Mouse (Mus musculus): ENCODE measurements at regions not wholly inside any gene's neighbourhood (a gene's known extent, or its start where the extent isn't known, plus 50 kb on each side); places are given as distances from the start of the nearest gene placed in this dataset.

GRCm38 (mm10) chr11:7010858-7011257, 52.4 kb upstream of the Adcy1 start:
- no peaks in the 10 kb centered on the region for H3K4me1 ChIP-seq (ENCODE audit: control insufficient read depth, insufficient read depth, low read length)

GRCm38 (mm10) chr11:6999329-6999728, 64.0 kb upstream of the Adcy1 start:
- TF ChIP-seq EP300 (IDR thresholded peaks at IDR 0.05; ENCODE audit: insufficient read depth, low read depth, low read length) (no peak), POLR2A (IDR thresholded peaks at IDR 0.05; ENCODE audit: insufficient read depth, low read length) (no peak), CTCF (IDR thresholded peaks at IDR 0.05; ENCODE audit: low read depth, low read length) (no peak)
- no peaks in the 10 kb centered on the region for H3K36me3 ChIP-seq (ENCODE audit: control insufficient read depth, insufficient read depth, low read length, poor library complexity, severe bottlenecking)

More at GRCm38 (mm10) chr11:7010858-7011257, 52.4 kb upstream of the Adcy1 start:
- peaks cover 8% of the 10 kb centered on the region; the same call in 1 of the 2 replicates for H3K9me3 ChIP-seq (replicated peaks; ENCODE audit: control insufficient read depth, insufficient read depth, low read length, poor library complexity, severe bottlenecking)
- H3K27ac ChIP-seq (ENCODE audit: insufficient read depth, low read length) = no peak overlapping the region
- H3K36me3 ChIP-seq (ENCODE audit: control insufficient read depth, insufficient read depth, low read length, poor library complexity, severe bottlenecking) = no peaks in the 10 kb centered on the region
- TF ChIP-seq CTCF (IDR thresholded peaks at IDR 0.05; ENCODE audit: low read depth, low read length) (no peak), EP300 (IDR thresholded peaks at IDR 0.05; ENCODE audit: insufficient read depth, low read depth, low read length) (no peak), POLR2A (IDR thresholded peaks at IDR 0.05; ENCODE audit: insufficient read depth, low read length) (no peak)
- no peak overlapping the region for H3K9ac ChIP-seq (ENCODE audit: low read depth, poor library complexity, severe bottlenecking)
- no peaks in the 10 kb centered on the region for H3K27me3 ChIP-seq (ENCODE audit: control insufficient read depth, insufficient read depth, low read length, poor library complexity, severe bottlenecking)
- no peak overlapping the region for H3K4me3 ChIP-seq (ENCODE audit: low read depth, low read length)

GRCm38 (mm10) chr11:6998810-6999209, 64.5 kb upstream of the Adcy1 start:
- Histone ChIP-seq H3K9me3 (replicated peaks; ENCODE audit: control insufficient read depth, insufficient read depth, low read length, poor library complexity, severe bottlenecking) (no peaks in the 10 kb centered on the region), H3K27ac (ENCODE audit: insufficient read depth, low read length) (no peak overlapping the region), H3K9ac (ENCODE audit: low read depth, poor library complexity, severe bottlenecking) (no peak overlapping the region), H3K4me3 (ENCODE audit: low read depth, low read length) (no peak overlapping the region), H3K4me1 (ENCODE audit: control insufficient read depth, insufficient read depth, low read length) (no peaks in the 10 kb centered on the region), H3K36me3 (ENCODE audit: control insufficient read depth, insufficient read depth, low read length, poor library complexity, severe bottlenecking) (no peaks in the 10 kb centered on the region), H3K27me3 (ENCODE audit: control insufficient read depth, insufficient read depth, low read length, poor library complexity, severe bottlenecking) (no peaks in the 10 kb centered on the region)
- TF ChIP-seq POLR2A (IDR thresholded peaks at IDR 0.05; ENCODE audit: insufficient read depth, low read length) (no peak), EP300 (IDR thresholded peaks at IDR 0.05; ENCODE audit: insufficient read depth, low read depth, low read length) (no peak), CTCF (IDR thresholded peaks at IDR 0.05; ENCODE audit: low read depth, low read length) (no peak)

More at GRCm38 (mm10) chr11:6999329-6999728, 64.0 kb upstream of the Adcy1 start:
- Histone ChIP-seq H3K4me1 (ENCODE audit: control insufficient read depth, insufficient read depth, low read length) (no peaks in the 10 kb centered on the region), H3K9me3 (replicated peaks; ENCODE audit: control insufficient read depth, insufficient read depth, low read length, poor library complexity, severe bottlenecking) (no peaks in the 10 kb centered on the region), H3K27me3 (ENCODE audit: control insufficient read depth, insufficient read depth, low read length, poor library complexity, severe bottlenecking) (no peaks in the 10 kb centered on the region), H3K4me3 (ENCODE audit: low read depth, low read length) (no peak overlapping the region), H3K27ac (ENCODE audit: insufficient read depth, low read length) (no peak overlapping the region), H3K9ac (ENCODE audit: low read depth, poor library complexity, severe bottlenecking) (no peak overlapping the region)

- Histone ChIP-seq H3K9me3 (replicated peaks; ENCODE audit: control insufficient read depth, insufficient read depth, low read length, poor library complexity, severe bottlenecking) (no peaks in the 10 kb centered on the region), H3K27me3 (ENCODE audit: control insufficient read depth, insufficient read depth, low read length, poor library complexity, severe bottlenecking) (no peaks in the 10 kb centered on the region), H3K27ac (ENCODE audit: insufficient read depth, low read length) (no peak overlapping the region), H3K36me3 (ENCODE audit: control insufficient read depth, insufficient read depth, low read length, poor library complexity, severe bottlenecking) (no peaks in the 10 kb centered on the region), H3K9ac (ENCODE audit: low read depth, poor library complexity, severe bottlenecking) (no peak overlapping the region), H3K4me3 (ENCODE audit: low read depth, low read length) (no peak overlapping the region), H3K4me1 (ENCODE audit: control insufficient read depth, insufficient read depth, low read length) (no peaks in the 10 kb centered on the region)
- TF ChIP-seq POLR2A (IDR thresholded peaks at IDR 0.05; ENCODE audit: insufficient read depth, low read length) = no peak
- no peak for TF ChIP-seq EP300 (IDR thresholded peaks at IDR 0.05; ENCODE audit: insufficient read depth, low read depth, low read length)
- no peak for TF ChIP-seq CTCF (IDR thresholded peaks at IDR 0.05; ENCODE audit: low read depth, low read length)
These were observed 65.8 kb upstream of the Adcy1 start for GRCm38 (mm10) chr11:6997508-6997907.

GRCm38 (mm10) chr11:6993731-6994130, 69.6 kb upstream of the Adcy1 start:
- Histone ChIP-seq H3K9me3 (replicated peaks; ENCODE audit: control insufficient read depth, insufficient read depth, low read length, poor library complexity, severe bottlenecking) (no peaks in the 10 kb centered on the region), H3K9ac (ENCODE audit: low read depth, poor library complexity, severe bottlenecking) (no peak overlapping the region), H3K4me1 (ENCODE audit: control insufficient read depth, insufficient read depth, low read length) (no peaks in the 10 kb centered on the region), H3K27ac (ENCODE audit: insufficient read depth, low read length) (no peak overlapping the region), H3K27me3 (ENCODE audit: control insufficient read depth, insufficient read depth, low read length, poor library complexity, severe bottlenecking) (no peaks in the 10 kb centered on the region; the same call in 1 of the 2 replicates), H3K4me3 (ENCODE audit: low read depth, low read length) (no peak overlapping the region), H3K36me3 (ENCODE audit: control insufficient read depth, insufficient read depth, low read length, poor library complexity, severe bottlenecking) (no peaks in the 10 kb centered on the region)
- no peak for TF ChIP-seq EP300 (IDR thresholded peaks at IDR 0.05; ENCODE audit: insufficient read depth, low read depth, low read length)
- TF ChIP-seq POLR2A (IDR thresholded peaks at IDR 0.05; ENCODE audit: insufficient read depth, low read length) = no peak
- TF ChIP-seq CTCF (IDR thresholded peaks at IDR 0.05; ENCODE audit: low read depth, low read length) = no peak

- Histone ChIP-seq H3K27me3 (ENCODE audit: control insufficient read depth, insufficient read depth, low read length, poor library complexity, severe bottlenecking) (no peaks in the 10 kb centered on the region; the same call in 1 of the 2 replicates), H3K9me3 (replicated peaks; ENCODE audit: control insufficient read depth, insufficient read depth, low read length, poor library complexity, severe bottlenecking) (no peaks in the 10 kb centered on the region), H3K27ac (ENCODE audit: insufficient read depth, low read length) (no peak overlapping the region), H3K4me1 (ENCODE audit: control insufficient read depth, insufficient read depth, low read length) (no peaks in the 10 kb centered on the region), H3K9ac (ENCODE audit: low read depth, poor library complexity, severe bottlenecking) (no peak overlapping the region), H3K4me3 (ENCODE audit: low read depth, low read length) (no peak overlapping the region), H3K36me3 (ENCODE audit: control insufficient read depth, insufficient read depth, low read length, poor library complexity, severe bottlenecking) (no peaks in the 10 kb centered on the region)
- no peak for TF ChIP-seq EP300 (IDR thresholded peaks at IDR 0.05; ENCODE audit: insufficient read depth, low read depth, low read length)
- TF ChIP-seq CTCF (IDR thresholded peaks at IDR 0.05; ENCODE audit: low read depth, low read length) = no peak
- no peak for TF ChIP-seq POLR2A (IDR thresholded peaks at IDR 0.05; ENCODE audit: insufficient read depth, low read length)
These were observed 71.7 kb upstream of the Adcy1 start for GRCm38 (mm10) chr11:6991626-6992025.

All from ES-Bruce4 (cell line).